Mouse (Mus musculus) CD8-positive naive resting alpha-beta T cell, adult 2 months (primary cell): ENCODE data around the gene Sema6d.

Source experiments
- DNase-seq, 2 experiments: peaks; one replicate each; pipeline ENCODE4 v3.0.0; 2022; ENCODE audit warnings: low read depth in 2 of 2, low spot score in 2 of 2

The Sema6d gene

GRCm38 (mm10) chr2:124640500-124641193, 550.9 kb downstream of the Sema6d start:
- no peak for DNase-seq

- no peak for DNase-seq
Measured at GRCm38 (mm10) chr2:124641194-124641558, 551.4 kb downstream of the Sema6d start.

GRCm38 (mm10) chr2:124642131-124642530, 552.4 kb downstream of the Sema6d start:
- DNase-seq: no peak

- DNase-seq: no peak
Measured at GRCm38 (mm10) chr2:124650609-124651008, 560.8 kb downstream of the Sema6d start.

GRCm38 (mm10) chr2:124651146-124651545, 561.4 kb downstream of the Sema6d start:
- no peak for DNase-seq

GRCm38 (mm10) chr2:124653161-124653560, 563.4 kb downstream of the Sema6d start:
- DNase-seq: no peak

- no peak for DNase-seq
Measured at GRCm38 (mm10) chr2:124657358-124657757, 567.6 kb downstream of the Sema6d start.

GRCm38 (mm10) chr2:124658374-124658773, 568.6 kb downstream of the Sema6d start:
- no peak for DNase-seq

- no peak for DNase-seq
Measured at GRCm38 (mm10) chr2:124659601-124660000, 569.8 kb downstream of the Sema6d start.

GRCm38 (mm10) chr2:124660686-124661085, 570.9 kb downstream of the Sema6d start:
- no peak for DNase-seq

GRCm38 (mm10) chr2:124661316-124661715, 571.5 kb downstream of the Sema6d start:
- no peak for DNase-seq

- no peak for DNase-seq
Measured at GRCm38 (mm10) chr2:124662257-124662656, 572.5 kb downstream of the Sema6d start.

- DNase-seq: no peak
Measured at GRCm38 (mm10) chr2:124664191-124664590, 574.4 kb downstream of the Sema6d start.

- DNase-seq: no peak
Measured at GRCm38 (mm10) chr2:124668431-124668830, 578.7 kb downstream of the Sema6d start.

- no peak for DNase-seq
Measured at GRCm38 (mm10) chr2:124673117-124673516, 583.3 kb downstream of the Sema6d start.

- no peak for DNase-seq
Measured at GRCm38 (mm10) chr2:124684481-124684901, 594.7 kb downstream of the Sema6d start.

- no peak for DNase-seq
Measured at GRCm38 (mm10) chr2:124690372-124690771, 600.6 kb downstream of the Sema6d start.

- no peak for DNase-seq
Measured at GRCm38 (mm10) chr2:124702621-124703020, 612.9 kb downstream of the Sema6d start.

GRCm38 (mm10) chr2:124704922-124705321, 615.2 kb downstream of the Sema6d start:
- no peak for DNase-seq

- DNase-seq: no peak
Measured at GRCm38 (mm10) chr2:124705806-124706205, 616.0 kb downstream of the Sema6d start.

GRCm38 (mm10) chr2:124706896-124707295, 617.1 kb downstream of the Sema6d start:
- DNase-seq: no peak
